ENCODE assay signal across 11 mouse cellular contexts in the genomic region with DNA sequence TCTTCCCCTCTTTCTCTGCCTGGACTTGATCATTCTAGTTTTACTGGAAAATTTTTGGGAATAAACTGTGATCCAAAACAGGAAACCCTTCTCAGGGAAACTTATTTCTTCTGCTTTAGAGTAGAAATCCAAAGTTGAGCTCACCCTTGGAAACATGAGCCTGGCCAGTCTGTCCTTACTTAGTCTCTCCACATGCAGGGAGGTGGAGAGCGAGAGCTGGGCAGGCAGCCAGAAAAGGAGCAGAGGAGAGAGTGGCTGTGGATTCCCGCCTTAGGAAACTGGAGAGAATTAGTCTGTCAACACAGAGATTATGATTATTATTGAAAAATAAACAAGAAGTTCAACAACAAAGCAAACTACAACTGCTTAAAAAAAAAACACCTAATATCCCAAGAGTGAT. TPM values are rescaled to one million over a fixed set of nuclear protein-coding genes. Genes with fewer than 3 reads are reported as not detected.
DNase-seq lines count a peak whose midpoint lies in the region; ATAC-seq and TF ChIP-seq lines count a peak whose summit lies in the region.
"Had no signal": no experiment of that assay in that cellular context is flagged by ENCODE, and none has a peak within 500 bp of the region (broad histone marks: within the 10 kb centered on the region; RNA-seq: fewer than 3 reads in every experiment).

No protein-coding gene starts in this region.

- no peak for TF ChIP-seq EP300 in heart, adult 2 months (IDR thresholded peaks at IDR 0.05; ENCODE audit: insufficient read depth, low read depth, low read length)

- H3K79me2 ChIP-seq in heart, adult 2 months (replicated peaks; ENCODE audit: control insufficient read depth, insufficient read depth, low read length), result no peaks in the 10 kb centered on the region

- no peak overlapping the region for H3K4me3 ChIP-seq in kidney, embryonic 16.5 days (ENCODE audit: low read length)
- no peak overlapping the region for H3K4me3 ChIP-seq in heart, adult 2 months
- H3K4me3 ChIP-seq in lung, embryonic 16.5 days (ENCODE audit: low read length), result no peak overlapping the region
- H3K4me3 ChIP-seq in forebrain, embryonic 12.5 days (replicated peaks), result no peak overlapping the region
- H3K4me3 ChIP-seq: liver, embryonic 12.5 days had no signal

- ATAC-seq in kidney, embryonic 16.5 days (ENCODE audit: low FRiP score, low TSS enrichment), result no peak
- peak; percentile 67 for ATAC-seq in lung, embryonic 16.5 days (ENCODE audit: low read depth)
- ATAC-seq in forebrain, embryonic 12.5 days (ENCODE audit: low FRiP score), result no peak
- ATAC-seq: inflammation-experienced regulatory T-cells, adult 6 months; liver, embryonic 12.5 days had no signal

- peak; percentile 31 to 46 for DNase-seq in kidney, postnatal 25 days
- peak; percentile 67 for DNase-seq in adrenal gland, postnatal 25 days
- peak; percentile 61 to 66 for DNase-seq in heart, adult 2 months
- DNase-seq in spleen, adult 18-20 months, result no peak
- DNase-seq in Muller cell, postnatal 12 days (ENCODE audit: inconsistent ontology term), result no peak

- H3K36me3 ChIP-seq in kidney, embryonic 16.5 days (ENCODE audit: insufficient read depth, low read length), result no peaks in the 10 kb centered on the region
- H3K36me3 ChIP-seq in heart, adult 2 months (ENCODE audit: control insufficient read depth, insufficient read depth, low read length), result no peaks in the 10 kb centered on the region
- no peaks in the 10 kb centered on the region for H3K36me3 ChIP-seq in lung, embryonic 16.5 days (ENCODE audit: control insufficient read depth, insufficient read depth, low read length)
- no peaks in the 10 kb centered on the region for H3K36me3 ChIP-seq in forebrain, embryonic 12.5 days (replicated peaks)
- H3K36me3 ChIP-seq: liver, embryonic 12.5 days had no signal

- peaks cover 3% of the 10 kb centered on the region; the same call in 1 of the 2 replicates for H3K27me3 ChIP-seq in kidney, embryonic 16.5 days (ENCODE audit: insufficient read depth, low read length)
- no peaks in the 10 kb centered on the region for H3K27me3 ChIP-seq in heart, adult 2 months (ENCODE audit: control insufficient read depth, insufficient read depth, low read length)
- H3K27me3 ChIP-seq in lung, embryonic 16.5 days (ENCODE audit: control insufficient read depth, insufficient read depth, low read depth, low read length), result no peaks in the 10 kb centered on the region
- no peaks in the 10 kb centered on the region for H3K27me3 ChIP-seq in forebrain, embryonic 12.5 days
- H3K27me3 ChIP-seq: liver, embryonic 12.5 days had no signal

- intact Hi-C loops in heart, adult 2 months (cut with DNase I), result no loop called here

- H3K9ac ChIP-seq in kidney, embryonic 16.5 days (replicated peaks; ENCODE audit: low read length), result no peak overlapping the region
- H3K9ac ChIP-seq in heart, adult 2 months (ENCODE audit: low read depth, low read length), result no peak overlapping the region
- H3K9ac ChIP-seq in lung, embryonic 16.5 days (ENCODE audit: low read length), result no peak overlapping the region
- H3K9ac ChIP-seq in forebrain, embryonic 12.5 days, result no peak overlapping the region
- H3K9ac ChIP-seq: liver, embryonic 12.5 days had no signal

- no peak for TF ChIP-seq POLR2A in heart, adult 2 months (IDR thresholded peaks at IDR 0.05; ENCODE audit: insufficient read depth, low read depth, low read length)

- H3K4me1 ChIP-seq in kidney, embryonic 16.5 days (ENCODE audit: insufficient read depth, low read length), result no peaks in the 10 kb centered on the region
- H3K4me1 ChIP-seq in heart, adult 2 months (ENCODE audit: control insufficient read depth, insufficient read depth, low read length), result no peaks in the 10 kb centered on the region
- 0 out of 2 replicates have a peak, but pooled peaks cover 2% of the 10 kb centered on the region for H3K4me1 ChIP-seq in lung, embryonic 16.5 days (replicated peaks; ENCODE audit: control insufficient read depth, insufficient read depth, low read length)
- no peaks in the 10 kb centered on the region for H3K4me1 ChIP-seq in forebrain, embryonic 12.5 days
- H3K4me1 ChIP-seq: liver, embryonic 12.5 days had no signal

- H3K9me3 ChIP-seq in kidney, embryonic 16.5 days (ENCODE audit: low read length), result no peaks in the 10 kb centered on the region
- no peaks in the 10 kb centered on the region for H3K9me3 ChIP-seq in lung, embryonic 16.5 days (ENCODE audit: control insufficient read depth, low read length)
- no peaks in the 10 kb centered on the region for H3K9me3 ChIP-seq in forebrain, embryonic 12.5 days
- H3K9me3 ChIP-seq: liver, embryonic 12.5 days had no signal

- no peak overlapping the region for H3K27ac ChIP-seq in kidney, embryonic 16.5 days (ENCODE audit: low read length)
- H3K27ac ChIP-seq in heart, adult 2 months, result peak overlapping the region; percentile 38; the same call in 1 of the 2 replicates
- H3K27ac ChIP-seq in lung, embryonic 16.5 days (ENCODE audit: low read length), result no peak overlapping the region
- no peak overlapping the region for H3K27ac ChIP-seq in forebrain, embryonic 12.5 days
- H3K27ac ChIP-seq: liver, embryonic 12.5 days had no signal

- 47% methylated on average over 2 of the region's 2 CpGs for WGBS in kidney, embryonic 16.5 days
- 18% methylated on average over 2 of the region's 2 CpGs for WGBS in heart, adult 2 months
- WGBS in lung, embryonic 16.5 days, result 19% methylated on average over 2 of the region's 2 CpGs
- WGBS in forebrain, embryonic 12.5 days, result 60% methylated on average over 2 of the region's 2 CpGs

- TF ChIP-seq CTCF in heart, adult 2 months (IDR thresholded peaks at IDR 0.05), result no peak

- no peak overlapping the region for H3K4me2 ChIP-seq in kidney, embryonic 16.5 days (replicated peaks; ENCODE audit: low read depth, low read length)
- H3K4me2 ChIP-seq in lung, embryonic 16.5 days (ENCODE audit: low read depth, low read length), result no peak overlapping the region
- no peak overlapping the region for H3K4me2 ChIP-seq in forebrain, embryonic 12.5 days
- H3K4me2 ChIP-seq: liver, embryonic 12.5 days had no signal

RNA-seq across cellular contexts. Expression of a gene that starts 6.1 kb away (rescaled TPM):
- polyA plus RNA-seq in kidney, embryonic 16.5 days (2015; fragmentation: Nextera tagmentation; extraction: Ambion mirVana), result 0.10 TPM in 1 of 2 replicates, not detected in the other
- not detected in 2 replicates for total RNA-seq in adrenal gland, postnatal 25 days (2021)
- under 1 TPM in 1 of 2 experiments, not detected in 1; 0.10 TPM for total RNA-seq in heart, adult 2 months (2021)
- polyA plus RNA-seq in heart, adult 2 months (2012; rRNA removed), result 0.12 and 0.20 TPM in 2 replicates
- 0.10 and 0.14 TPM in 2 replicates for polyA plus RNA-seq in lung, embryonic 16.5 days (2015; fragmentation: Nextera tagmentation; extraction: Ambion mirVana)
- not detected in 2 replicates for polyA plus RNA-seq in forebrain, embryonic 12.5 days (2016; fragmentation: Nextera tagmentation; extraction: Ambion mirVana)
- total RNA-seq: ES-E14 had no signal
- polyA plus RNA-seq: inflammation-experienced regulatory T-cells, adult 6 months had no signal

Comparison
In these comparisons a context has a peak if more than half of its experiments do, and no peak if none do; other contexts are left out.
1. DNase-seq: peak in kidney, postnatal 25 days (2 of 2), adrenal gland, postnatal 25 days (single experiment) and heart, adult 2 months (2 of 2); none in spleen, adult 18-20 months (0 of 2) and Muller cell, postnatal 12 days (single experiment).